Mouse (Mus musculus) olfactory bulb, adult 2 months (tissue): ENCODE measurements around the gene Megf11.

Experiments
- CTCF ChIP-seq: fragments of 200-500 bp; IDR thresholded peaks from 2 replicates; pipeline ENCODE4 v1.5.1; 2012; ENCODE audit warnings: low read depth, mild to moderate bottlenecking, low read length, moderate library complexity; ENCODE audit not compliant: insufficient read depth
- POLR2A ChIP-seq: fragments of 200-500 bp; IDR thresholded peaks from 2 replicates; pipeline ENCODE4 v1.6.1; 2012; ENCODE audit warnings: mild to moderate bottlenecking, low read depth, low read length, moderate library complexity; ENCODE audit not compliant: insufficient read depth

DNA sequence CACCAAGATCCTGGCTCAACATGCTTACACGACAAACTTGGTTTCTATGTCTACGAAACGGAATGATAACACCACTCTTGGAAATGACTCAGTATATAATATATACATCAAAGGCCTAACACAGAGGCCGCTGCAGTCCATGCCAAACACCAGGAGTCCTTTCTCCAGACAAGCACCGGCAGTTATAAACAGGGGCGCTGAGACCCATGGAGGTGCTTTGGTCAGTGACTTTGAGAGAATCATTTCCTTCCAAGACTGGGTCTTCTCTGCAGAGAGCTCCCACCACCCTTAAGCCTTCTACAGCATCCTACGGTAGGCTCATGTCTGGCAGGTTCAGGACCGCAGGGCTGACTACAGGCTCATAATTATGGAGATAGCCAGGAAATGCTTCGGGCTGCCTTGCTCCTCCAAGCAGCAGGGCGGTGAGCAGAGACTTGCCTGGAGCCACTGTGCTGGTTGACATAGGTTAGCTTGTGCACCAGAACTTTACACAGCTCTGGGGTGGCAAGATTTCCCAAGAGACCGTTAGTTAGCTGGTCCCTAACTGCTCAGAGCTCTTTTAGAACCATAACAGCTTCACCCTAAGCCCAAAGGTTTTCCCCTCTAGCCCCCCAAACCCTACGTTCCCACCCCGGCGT lies 219.8 kb downstream of the Megf11 start:
- TF ChIP-seq POLR2A, result no peak
- no peak for TF ChIP-seq CTCF
